Mouse (Mus musculus): ENCODE results near the gene Prox2. TPM values are rescaled to one million over a fixed set of nuclear protein-coding genes. Genes with fewer than 3 reads are reported as not detected.

Gene Prox2
- total RNA-seq, 1 experiment from 2014 or later, result 4.7 TPM

DNA sequence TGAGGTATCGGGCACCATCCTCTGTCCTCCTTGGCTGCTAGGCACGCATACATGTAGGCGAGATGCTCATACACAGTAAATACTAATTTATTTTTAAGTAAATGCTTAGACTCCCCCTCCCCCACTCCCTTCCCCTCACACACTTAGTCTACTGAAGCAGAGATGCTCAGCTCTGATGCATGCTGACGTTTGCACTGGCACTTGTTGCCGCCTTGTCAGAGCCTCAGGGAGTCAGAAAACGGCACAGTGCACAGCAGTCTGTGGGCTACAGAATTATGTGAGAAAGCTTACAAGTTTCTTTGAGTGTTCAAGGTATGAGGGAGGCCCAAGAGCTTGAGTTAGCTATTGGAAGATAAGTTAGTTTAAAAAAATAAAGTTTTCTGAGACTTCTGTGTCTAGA lies 20.8 kb upstream of the Prox2 start:
- no peak for DNase-seq

DNA sequence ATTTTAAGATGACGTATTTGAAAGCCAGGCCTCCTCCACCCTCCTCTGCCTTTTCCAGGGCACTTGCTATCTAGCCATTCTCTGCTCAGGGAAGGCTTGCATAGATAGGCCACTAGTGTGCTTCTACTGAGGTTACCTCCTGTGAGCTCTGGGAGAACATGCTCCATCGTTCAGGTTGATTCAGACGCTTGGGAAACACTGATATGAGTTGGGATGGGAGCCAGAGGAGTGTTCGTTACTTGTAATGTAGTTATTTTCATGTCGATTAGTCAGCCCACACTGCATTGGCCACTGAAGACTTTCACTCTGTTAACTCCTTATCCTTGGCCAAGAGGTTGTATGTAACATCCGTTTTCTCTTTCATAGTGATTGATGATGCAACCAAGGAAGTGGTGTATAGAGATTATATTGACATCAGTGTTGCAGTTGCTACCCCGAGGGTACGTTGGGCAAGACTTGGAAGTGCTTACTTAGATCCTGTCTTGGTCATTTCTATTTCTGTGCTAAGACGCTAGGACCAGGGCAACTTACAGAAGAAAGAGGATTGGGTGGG lies 18.9 kb upstream of the Prox2 start:
- no peak for DNase-seq

DNA sequence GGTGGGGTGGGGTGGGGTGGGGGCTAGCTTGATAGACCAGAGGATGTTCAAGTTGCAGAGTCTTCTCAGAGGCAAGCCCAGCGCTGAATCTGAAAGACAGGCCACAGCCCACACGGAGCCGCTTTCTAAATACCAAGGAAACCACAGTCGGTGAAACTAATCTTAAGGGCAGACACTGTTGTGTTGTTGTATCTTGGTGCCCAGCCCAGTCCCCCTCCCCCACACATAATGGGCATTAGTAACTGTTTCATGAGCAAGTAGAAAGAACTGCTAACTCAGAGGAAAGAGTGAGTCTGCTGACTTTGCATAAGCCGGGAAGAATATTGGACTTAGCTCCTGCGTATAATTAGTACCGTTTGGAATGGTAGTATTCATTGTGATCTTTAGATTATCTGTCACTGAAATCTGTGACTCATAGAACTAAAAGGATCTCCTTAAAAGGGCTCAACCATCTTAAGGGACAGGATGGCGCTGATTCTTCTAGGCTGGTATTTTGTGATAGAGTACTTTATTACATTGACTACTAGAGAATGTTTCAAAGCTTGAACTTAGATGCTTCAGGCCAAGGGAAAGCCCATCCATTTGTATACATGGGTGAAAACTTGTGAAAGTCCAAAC lies 16.5 kb upstream of the Prox2 start:
- no peak for DNase-seq

DNA sequence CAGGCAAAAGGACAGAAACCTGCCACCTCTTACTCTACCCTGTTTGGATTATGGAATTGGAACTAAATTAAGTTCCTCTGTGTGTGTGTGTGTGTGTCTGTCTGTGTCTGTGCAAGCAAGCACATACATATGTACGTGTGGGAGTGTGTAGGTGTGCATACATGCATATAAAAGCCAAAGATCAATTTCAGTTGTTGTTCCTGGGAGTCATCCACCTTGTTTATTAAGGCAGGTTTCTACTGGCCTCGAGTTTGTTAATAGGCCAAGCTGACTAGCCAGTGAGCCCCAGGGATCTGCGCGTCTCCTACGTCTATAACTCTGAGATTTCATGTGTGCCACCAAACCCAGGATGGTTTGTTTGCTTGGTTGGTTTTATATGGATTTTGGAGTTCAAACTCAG lies 14.2 kb upstream of the Prox2 start:
- no peak for DNase-seq

DNA sequence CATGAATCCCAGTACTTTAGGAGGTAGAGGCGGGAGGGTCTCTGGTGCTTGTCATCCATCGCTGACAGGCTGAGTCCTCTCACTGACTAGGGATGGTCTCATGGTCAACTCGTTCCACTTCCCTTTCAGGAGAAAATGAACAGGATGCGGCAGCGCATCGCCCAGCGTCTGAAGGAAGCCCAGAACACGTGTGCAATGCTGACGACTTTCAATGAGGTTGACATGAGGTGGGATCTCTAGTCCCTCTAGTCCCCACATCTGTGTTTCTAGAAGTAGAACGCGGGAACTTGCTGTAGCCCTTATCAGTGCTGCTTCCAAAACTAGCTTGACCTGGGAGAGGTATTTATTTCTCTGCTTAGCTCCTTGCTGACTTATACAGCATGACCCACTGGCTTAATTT lies 13.1 kb upstream of the Prox2 start:
- DNase-seq, result no peak

DNA sequence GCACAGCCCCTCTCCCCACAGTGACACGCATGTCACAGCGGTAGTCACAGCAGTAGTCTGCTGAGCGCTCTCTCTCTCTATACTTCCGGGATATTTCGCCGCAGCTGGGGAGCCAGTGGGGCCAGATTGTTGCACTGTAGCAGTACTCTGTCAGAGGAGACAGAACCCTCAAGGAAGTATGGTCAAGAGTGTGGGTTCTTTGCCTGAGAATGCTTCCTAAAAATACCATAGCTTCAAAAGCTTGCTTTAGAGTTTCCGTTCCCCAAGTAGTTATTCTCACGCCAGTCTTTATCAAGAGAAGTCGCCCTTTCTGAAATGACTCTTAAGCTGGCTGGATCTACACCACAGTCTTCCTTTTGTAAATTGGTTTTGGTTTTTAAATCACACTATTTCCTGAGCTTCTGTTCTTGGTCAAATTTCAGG lies 12.6 kb upstream of the Prox2 start:
- no peak for DNase-seq

DNA sequence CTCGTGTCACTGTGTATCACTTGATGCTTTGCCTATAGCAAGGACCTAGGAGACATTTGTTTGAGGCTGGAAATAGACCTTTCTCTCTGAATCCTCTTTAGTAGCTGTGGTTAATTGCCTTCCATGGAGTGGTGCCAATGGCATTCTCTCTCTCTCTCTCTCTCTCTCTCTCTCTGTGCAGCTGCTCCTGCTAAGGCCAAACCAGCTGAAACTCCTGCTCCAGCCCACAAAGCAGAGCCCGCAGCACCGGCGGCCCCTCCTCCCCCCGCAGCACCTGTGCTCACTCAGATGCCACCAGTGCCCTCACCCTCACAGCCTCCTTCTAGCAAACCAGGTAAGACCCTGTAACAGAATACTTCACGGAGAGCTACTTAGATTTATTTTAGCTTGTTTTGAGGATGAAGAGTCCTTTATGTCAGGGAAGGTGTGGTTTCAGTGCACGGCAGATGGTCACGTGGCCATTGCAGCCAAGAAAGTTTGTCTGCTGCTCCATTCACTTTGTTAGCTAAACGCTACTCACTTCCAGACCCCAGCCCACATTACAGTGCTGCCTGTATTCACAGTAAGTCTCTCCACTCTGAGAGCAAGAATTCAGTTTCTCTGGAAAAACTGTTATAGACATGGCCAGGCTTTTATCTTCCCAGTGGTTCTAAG lies 11.4 kb upstream of the Prox2 start:
- no peak for DNase-seq

DNA sequence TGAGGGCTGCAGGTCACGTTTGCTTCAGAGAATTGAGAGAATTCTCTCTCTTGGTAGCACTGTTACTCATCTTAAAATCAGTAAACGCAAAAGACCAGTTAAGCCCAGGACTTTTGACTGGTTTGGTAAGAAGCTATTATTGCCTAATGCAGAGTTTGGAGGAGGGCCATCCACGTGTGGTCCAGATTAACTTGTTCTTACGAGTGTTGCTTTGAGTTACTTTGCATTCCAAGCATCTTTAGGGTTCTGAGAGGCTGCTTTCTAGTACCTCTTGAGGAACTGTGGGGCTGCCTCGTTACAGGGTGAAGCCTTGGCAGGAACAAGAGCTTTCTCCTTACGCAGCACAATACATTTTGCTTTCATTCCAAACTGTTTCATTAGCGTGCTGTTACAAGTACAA lies 5.1 kb upstream of the Prox2 start:
- DNase-seq, result peak; percentile 43

DNA sequence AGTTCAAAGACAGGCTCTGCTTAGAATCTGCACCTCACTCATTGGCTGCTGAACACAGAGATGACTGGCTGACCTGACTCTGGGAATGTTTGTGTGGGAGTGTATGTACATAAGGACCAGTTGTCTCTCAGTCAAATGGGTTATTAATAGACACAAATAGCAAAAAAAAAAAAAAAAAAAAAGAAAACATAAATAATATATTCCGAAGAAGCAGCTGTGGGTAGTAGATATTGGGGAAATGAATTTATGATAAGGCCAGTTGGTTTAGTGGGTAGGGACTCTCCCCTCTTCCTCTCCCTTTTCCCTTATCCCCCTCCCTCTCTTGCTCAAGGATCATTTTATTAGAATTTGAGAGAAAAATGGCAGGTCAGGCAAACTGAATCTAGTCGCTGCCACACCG lies 3.4 kb upstream of the Prox2 start:
- no peak for DNase-seq

DNA sequence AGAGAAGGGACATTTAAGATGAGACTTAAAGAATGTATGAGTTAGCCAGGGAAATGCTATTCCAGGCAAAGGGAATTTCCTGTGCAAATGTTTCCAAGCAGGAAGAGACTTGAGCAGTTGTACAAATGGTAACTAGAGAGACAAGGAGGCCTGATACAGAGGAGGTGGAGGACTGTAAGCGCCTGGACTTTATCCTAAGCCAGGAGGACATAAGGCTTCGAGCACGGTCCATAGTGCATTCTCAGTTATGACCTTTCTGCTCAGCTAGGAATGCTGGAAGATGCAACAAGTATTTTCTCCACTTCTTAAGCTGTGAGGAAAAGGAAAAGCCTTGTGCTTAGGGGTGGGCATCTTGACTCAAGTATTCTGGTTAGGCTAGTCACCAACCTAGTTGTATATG lies 2.8 kb upstream of the Prox2 start:
- DNase-seq, result no peak

DNA sequence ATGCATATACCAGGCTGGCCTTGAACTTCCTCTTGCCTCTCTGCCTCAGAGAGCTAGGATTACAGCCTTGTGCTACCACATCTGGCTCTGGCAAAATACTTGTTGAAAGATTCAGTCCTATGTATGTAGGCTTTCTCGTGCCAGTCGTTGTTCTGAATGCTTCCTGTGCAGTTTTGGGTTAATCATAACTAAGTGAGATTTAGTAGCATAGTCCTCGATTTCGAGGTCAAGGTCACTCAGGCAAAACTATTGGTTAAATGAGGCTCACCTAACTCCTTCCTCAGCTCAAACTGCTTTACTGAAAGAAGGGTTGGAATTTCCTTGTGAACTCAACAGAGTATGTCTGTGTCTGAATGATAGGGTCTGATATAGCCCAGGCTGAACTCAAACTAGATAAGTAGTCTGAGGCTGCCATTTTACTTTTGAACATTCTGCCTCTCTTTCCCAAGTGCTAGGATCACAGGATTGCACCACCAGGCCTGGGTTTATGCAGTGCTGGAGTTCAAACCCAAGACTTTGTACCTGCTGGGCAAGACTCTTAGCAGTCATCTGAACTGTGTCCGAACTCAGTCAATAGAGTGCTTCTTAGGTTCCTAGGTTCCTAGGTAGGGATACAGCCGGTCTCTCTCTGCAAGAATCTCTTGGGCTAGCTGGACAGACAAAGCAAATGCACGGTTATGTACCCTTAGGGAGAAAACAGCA lies 2.1 kb upstream of the Prox2 start:
- no peak for DNase-seq

DNA sequence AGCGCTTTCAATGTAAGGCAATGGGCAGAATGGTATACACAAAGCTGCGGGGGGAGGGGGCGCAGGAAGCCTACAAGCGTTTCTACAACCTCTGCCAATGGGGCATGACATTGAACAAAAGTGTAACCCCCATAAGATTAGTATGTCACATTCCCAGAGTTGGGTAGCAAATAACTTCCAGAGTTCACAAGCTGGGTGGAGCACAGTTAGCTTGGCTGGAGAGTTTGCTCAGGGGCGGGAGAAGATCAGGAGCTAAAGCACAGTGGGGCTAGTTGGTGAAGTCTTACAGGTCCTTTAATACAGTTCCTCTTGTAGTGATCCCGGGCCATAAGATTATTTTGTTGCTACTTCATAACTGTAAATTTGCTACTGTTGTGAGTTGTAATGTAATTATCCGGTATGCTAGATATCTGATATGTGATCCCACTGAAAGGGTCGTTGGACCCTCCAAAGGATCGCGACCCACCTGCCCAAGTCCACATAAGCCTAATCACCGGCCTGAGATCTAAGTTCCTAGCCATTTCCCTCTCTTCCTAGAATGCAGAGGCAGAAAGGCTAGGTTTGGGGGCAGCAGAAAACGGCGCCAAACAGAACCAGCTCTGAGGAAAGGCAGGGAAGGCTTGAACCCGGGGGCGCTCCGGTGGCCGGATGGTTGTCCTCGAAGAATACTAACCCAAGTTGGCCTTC lies 405 bp downstream of the Prox2 start:
- peak; percentile 38 for DNase-seq

DNA sequence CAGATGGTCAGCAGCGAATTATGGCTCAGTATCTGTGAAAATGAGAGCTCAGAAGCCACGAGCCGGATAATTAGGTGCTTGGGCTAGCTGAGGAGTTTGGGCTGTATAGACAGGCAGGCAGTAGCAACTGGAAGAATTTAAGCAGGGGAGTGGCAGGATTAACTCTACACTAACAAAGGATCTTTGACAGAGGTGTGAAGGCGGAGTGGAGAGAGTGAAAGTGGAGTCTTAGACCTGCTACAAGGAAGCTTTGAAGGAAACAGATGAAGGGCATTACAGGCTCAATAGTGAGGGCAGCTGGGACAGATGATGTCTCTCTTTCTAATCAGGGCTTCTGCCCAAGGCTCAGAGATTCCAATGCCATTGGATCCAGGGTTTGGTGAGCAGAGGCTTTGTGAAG lies 1.1 kb downstream of the Prox2 start:
- DNase-seq, result no peak

DNA sequence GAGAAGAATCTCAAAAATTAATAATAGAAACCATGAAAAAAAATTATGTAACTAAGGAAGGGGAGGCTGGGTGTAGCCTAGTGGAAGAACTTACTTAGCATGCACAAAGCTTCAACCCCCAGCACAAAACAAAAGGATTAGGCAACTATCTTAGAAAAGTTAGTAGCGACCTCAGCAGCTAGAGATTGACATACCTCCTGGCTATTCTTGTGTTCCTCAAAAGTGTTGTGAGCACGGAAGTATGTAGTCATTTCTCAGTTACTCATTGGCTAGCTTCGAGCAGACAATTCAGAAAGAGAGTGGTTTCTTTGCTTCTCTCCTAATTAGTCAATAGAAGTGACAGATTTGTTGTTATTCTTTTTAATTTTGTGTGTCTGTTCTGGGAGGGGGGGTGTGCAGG lies 1.9 kb downstream of the Prox2 start:
- no peak for DNase-seq

DNA sequence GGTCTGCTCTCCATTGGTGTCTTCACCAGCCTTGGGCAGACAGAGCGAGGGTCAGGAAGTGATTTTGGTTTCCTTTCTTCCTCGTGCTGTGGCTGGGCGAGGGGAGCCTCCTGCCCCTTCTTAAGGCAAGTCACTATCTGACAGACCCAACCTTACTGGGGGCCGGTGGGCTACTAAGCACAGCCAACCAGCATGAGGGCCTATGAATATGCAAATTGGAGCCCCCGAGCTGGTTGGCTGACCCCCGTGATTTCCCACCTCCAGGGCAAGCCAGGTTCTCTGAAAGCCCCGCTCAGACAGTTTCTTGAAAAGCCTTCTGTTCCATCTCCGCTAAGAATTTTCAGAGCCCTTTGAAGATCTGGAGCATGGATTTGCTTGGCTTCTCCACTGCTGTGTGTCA lies 4.3 kb downstream of the Prox2 start:
- DNase-seq, result no peak

DNA sequence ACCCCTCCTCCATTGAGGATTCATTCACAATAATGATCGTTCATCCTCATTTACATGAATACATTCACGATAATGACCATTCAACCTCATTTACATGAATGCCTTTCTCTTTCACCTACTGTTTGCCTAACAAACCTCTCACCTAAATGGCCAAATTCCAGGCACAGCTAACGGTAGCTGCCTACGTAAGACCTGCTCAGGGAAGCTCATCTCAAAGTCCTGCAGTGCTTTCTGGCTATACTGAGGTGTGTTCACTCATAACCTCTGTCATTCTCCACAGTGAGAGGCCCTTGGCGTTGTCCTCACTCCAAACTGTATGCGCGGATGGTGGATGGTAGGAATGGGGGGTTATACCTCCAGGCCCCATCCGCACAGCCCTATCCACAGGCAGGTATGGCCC lies 5.8 kb downstream of the Prox2 start:
- DNase-seq, result peak; percentile 19

DNA sequence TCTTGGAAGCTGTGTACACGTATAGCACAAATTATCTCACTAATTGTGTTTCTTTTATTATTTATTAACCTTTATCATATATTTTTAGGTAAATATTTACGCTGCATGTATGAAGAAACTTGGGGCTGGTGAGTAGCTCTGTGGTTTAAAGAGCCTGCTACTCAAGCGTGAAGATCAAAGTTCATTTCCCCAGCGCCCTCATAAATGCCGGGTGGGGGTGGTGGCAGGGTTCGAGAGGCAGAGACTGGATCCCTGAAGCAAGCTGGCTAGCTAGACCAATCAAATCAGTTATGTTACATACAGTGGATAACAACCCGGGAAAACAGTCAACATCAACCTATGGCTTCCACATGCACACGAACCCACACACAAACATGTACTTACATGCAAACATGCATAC lies 7.5 kb downstream of the Prox2 start:
- DNase-seq, result no peak

DNA sequence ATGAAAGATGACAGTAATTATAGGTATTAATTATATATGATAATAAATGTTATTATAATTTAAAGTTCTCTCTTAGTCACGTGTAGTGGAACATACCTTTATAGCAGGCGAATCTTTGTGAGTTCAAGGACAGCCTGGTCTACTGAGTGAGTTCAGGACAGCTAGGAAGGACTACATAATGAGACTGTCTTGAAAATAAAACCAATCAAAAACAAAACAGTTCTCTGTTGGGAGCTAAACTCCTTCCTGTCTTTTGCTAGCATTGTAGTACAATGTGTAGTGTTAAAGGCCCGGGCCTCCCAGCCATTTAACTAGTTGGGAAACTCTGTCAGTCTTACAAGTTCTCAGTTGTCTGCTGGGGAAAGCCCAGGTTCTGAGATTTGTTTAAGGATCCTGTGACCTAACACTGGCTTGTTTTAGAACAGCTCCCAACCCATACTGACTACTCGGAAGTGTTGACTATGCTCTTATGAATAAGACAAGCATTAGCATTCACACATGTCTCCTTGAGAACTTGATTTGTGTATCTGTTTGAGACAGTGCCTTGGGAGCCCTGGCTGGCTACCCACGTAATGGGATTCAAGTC lies 8.9 kb downstream of the Prox2 start:
- no peak for DNase-seq

DNA sequence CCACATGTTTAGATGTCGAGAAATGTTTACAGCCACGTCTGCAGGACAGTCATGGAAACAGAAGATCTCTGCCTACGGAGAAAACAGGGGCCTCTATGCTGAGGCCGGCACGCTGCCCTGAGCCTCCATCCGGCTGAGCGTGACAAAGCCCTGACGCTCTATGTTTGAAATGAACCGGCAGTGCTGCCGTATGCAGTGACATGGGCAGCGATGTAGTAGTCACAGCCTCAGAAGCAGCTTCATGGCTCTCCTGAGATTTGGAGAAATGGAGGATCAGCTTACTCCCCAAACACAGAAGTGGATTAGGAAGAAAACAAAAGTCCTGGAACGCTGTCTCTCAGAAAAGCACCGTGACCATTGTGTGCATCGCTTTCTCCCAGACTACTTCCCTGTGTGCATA lies 9.6 kb downstream of the Prox2 start:
- DNase-seq, result no peak

DNA sequence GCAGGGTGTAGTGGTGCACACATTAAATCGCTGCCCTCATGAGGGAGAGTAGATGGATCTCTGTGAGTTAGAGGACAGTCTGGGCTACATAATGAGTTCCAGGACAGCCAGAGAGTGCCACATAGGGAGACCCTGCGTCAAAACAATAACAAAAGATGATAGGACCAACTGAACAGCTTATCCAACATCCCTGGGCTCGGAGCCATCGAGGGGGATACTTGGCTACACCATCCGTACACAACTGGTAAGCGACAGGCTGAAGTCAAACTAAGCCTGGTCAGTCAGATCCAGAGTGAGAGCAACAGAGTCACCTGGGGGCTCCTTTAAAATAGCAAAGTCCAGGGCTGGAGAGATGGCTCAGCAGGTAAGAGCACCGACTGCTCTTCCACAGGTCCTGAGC lies 14.7 kb downstream of the Prox2 start:
- no peak for DNase-seq

DNA sequence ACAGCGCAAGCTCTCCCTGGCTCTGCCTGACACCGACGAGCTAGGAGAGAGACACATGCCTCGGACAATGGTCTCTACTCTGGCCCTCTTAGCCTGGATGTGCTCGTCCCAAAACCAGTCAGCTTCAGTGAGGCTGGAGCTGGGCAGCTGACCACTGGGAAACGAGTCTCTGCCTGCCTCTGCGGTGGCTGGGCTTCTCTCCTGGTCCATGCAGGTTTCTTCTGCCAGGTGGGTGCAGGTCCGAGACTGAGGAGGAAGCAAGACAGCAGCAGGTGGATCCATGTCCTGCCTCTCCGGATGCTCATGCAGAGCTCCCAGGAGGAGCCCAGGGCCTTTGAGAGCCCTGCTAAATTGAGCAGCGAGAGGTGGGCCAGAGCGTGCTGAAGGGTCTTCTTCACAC lies 15.4 kb downstream of the Prox2 start:
- DNase-seq, result no peak

DNA sequence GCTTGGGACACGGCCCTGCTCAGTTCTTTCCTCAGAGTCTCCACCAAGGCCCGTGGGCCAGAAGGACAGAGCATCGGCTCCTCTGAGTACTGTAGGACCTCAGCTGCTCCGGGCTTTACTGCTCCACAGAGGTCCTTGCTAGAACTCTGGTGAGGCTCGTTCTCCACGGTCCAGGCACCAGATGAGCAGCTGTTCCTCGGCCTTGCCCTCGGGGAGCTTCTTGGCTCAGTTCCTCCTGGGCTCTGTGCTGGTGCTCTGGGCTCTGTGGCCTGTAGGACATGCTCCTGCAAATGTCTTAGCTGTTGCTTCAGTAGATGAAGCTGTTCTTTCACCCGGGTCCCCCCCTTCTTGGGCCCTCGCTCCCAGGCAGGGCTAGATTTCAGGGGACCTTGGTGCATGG lies 15.9 kb downstream of the Prox2 start:
- peak; percentile 60 for DNase-seq

DNA sequence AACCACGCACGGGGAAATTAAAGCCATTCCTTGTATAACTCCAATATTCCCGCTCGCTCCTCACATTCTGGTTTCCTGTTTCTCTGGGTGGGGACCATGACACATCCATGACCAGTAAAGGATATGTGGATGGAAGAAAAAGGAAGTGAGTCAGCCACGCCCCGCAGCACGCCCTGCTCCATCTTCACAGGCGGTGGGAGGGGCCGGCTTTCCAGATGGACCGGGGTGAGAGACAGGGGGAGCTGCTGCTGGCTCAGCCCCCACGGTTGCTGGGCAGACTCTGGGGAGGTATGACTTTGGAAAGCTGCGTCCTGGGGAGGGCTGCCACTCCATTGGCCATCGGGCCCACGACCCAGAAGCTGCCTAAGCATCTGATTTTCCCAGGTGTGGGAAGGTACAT lies 16.5 kb downstream of the Prox2 start:
- peak; percentile 65 for DNase-seq

All from adrenal gland, postnatal 14 days (tissue).